Mouse (Mus musculus) liver, embryonic 11.5 days (tissue): ENCODE data around the gene Scn3a. TPM values are rescaled to one million over a fixed set of nuclear protein-coding genes. Genes with fewer than 3 reads are reported as not detected.

Source experiments
- ATAC-seq: fragments of 200-750 bp; cut with Nextera tagmentation; replicated peaks from 2 replicates; pipeline ENCODE4 v1.8.0; 2017; ENCODE audit warnings: moderate number of reproducible peaks, mild to moderate bottlenecking, moderate TSS enrichment, moderate library complexity; ENCODE audit not compliant: low FRiP score
- DNase-seq: peaks from one replicate; pipeline ENCODE4 v3.0.0-alpha.2; 2017; ENCODE audit warnings: low spot score
- H3K27ac ChIP-seq: fragments of 300-500 bp; sonication (generic); 2 replicates; pipeline ENCODE4 v1.5.1; 2014; ENCODE audit warnings: mild to moderate bottlenecking, low read depth, low read length, control low read depth
- H3K27me3 ChIP-seq: fragments of 300-500 bp; sonication (generic); replicated peaks from 2 replicates; pipeline ENCODE4 v1.6.1; 2014; ENCODE audit warnings: low read length, mixed read lengths; ENCODE audit not compliant: control insufficient read depth, insufficient read depth
- H3K36me3 ChIP-seq: fragments of 300-500 bp; sonication (generic); 2 replicates; pipeline ENCODE4 v1.6.1; 2014; ENCODE audit warnings: mild to moderate bottlenecking, low read length, moderate library complexity, mixed read lengths; ENCODE audit not compliant: control insufficient read depth, insufficient read depth
- H3K4me1 ChIP-seq: fragments of 300-500 bp; sonication (generic); replicated peaks from 2 replicates; pipeline ENCODE4 v1.6.1; 2014; ENCODE audit warnings: low read length, mixed read lengths; ENCODE audit not compliant: control insufficient read depth, insufficient read depth
- H3K4me2 ChIP-seq: fragments of 300-500 bp; sonication (generic); 2 replicates; pipeline ENCODE4 v1.6.1; 2014; ENCODE audit warnings: mild to moderate bottlenecking, control low read depth, moderate library complexity
- H3K4me3 ChIP-seq: fragments of 300-500 bp; sonication (generic); 2 replicates; pipeline ENCODE4 v1.5.1; 2014; ENCODE audit warnings: low read depth, low read length, control low read depth
- H3K9ac ChIP-seq: fragments of 300-500 bp; sonication (generic); 2 replicates; pipeline ENCODE4 v1.6.1; 2014; ENCODE audit warnings: low read depth, low read length, control low read depth
- H3K9me3 ChIP-seq: fragments of 300-500 bp; sonication (generic); 2 replicates; pipeline ENCODE4 v1.6.1; 2016; ENCODE audit warnings: low read length, inconsistent platforms, mixed read lengths; ENCODE audit not compliant: control insufficient read depth
- WGBS: fragments of 180-500 bp; shearing (Covaris S2); extraction: QIAGEN DNeasy Blood & Tissue Kit; methylation state at CpG from one replicate; pipeline ENCODE4 v1.1.7; 2014; 5-methylcytosine and 5-hydroxymethylcytosine counted together
- polyA plus RNA-seq: library from polyadenylated mRNA; unstranded; fragments of >200 nt; fragmentation: Nextera tagmentation; extraction: Ambion mirVana; gene quantifications from 2 replicates; pipeline ENCODE4 v1.2.1, GENCODE M21; 2014

Scn3a gene
- 0.08 and 0.31 TPM in 2 replicates for polyA plus RNA-seq

GRCm38 (mm10) chr2:65566793-65567787, at the start of gene Scn3a:
Gene Scn3a (minus strand): TSS chr2:65567627.
- no peak for DNase-seq
- H3K27me3 ChIP-seq: no peaks in the 10 kb centered on the region
- H3K27ac ChIP-seq: no peak within 1 kb of the TSS
- H3K4me3 ChIP-seq: no peak within 1 kb of the TSS
- WGBS: 29% methylated on average over 16 of the region's 16 CpGs
- no peaks in the 10 kb centered on the region for H3K9me3 ChIP-seq
- no peaks in the 10 kb centered on the region for H3K4me1 ChIP-seq
- H3K9ac ChIP-seq: no peak within 1 kb of the TSS
- H3K36me3 ChIP-seq: no peaks in the 10 kb centered on the region
- H3K4me2 ChIP-seq: no peak within 1 kb of the TSS
- ATAC-seq: no peak

GRCm38 (mm10) chr2:65611887-65612286, 44.5 kb upstream of the Scn3a start:
- no peaks in the 10 kb centered on the region for H3K27me3 ChIP-seq
- no peaks in the 10 kb centered on the region for H3K9me3 ChIP-seq
- no peaks in the 10 kb centered on the region for H3K4me1 ChIP-seq
- WGBS: 84% methylated on average over 4 of the region's 4 CpGs
- no peak overlapping the region for H3K4me2 ChIP-seq
- no peak overlapping the region for H3K4me3 ChIP-seq
- no peak for ATAC-seq
- no peak overlapping the region for H3K9ac ChIP-seq
- no peak for DNase-seq
- H3K27ac ChIP-seq: no peak overlapping the region
- no peaks in the 10 kb centered on the region for H3K36me3 ChIP-seq

DNA sequence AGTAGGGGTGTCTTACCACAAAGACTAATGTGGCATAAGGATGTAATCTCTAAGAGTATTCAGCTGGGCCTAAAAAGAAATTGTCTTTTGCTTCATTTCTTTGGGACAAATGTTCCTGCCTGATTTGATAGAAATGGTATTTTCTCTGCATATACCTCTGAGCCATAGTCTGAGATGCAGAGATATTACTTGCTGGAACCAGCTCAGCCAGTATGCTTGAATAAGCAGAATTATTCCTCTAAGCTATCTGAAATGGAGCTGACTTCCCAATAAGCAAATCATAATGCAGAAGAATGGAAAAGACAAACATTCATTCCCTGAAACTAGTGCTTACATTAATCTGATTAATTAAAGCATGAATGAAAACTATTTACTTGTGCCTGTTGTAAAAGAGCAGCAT, 40.4 kb upstream of the Scn3a start:
- H3K27ac ChIP-seq: no peak overlapping the region
- no peaks in the 10 kb centered on the region for H3K36me3 ChIP-seq
- no peak for ATAC-seq

DNA sequence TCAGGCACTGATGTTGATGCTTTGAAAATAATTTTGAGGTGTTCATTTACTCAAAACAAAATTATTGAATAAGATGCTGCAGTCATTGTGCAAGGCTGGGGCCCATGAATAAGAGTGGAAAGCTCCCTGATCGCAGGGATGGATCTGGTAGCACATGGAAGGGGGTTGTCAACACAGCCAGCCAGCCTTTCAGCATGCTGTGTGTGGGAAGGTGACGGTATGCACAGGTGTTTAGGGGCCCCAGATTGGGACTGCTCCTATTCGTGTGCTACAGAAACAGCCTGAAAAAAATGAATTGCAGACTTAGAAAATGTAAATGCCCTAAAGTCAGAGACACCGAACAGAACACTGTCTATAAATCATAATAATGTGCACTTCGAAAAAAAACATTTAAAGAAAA, 20.3 kb upstream of the Scn3a start:
- WGBS: 72% methylated on average over 5 of the region's 5 CpGs
- H3K36me3 ChIP-seq: no peaks in the 10 kb centered on the region
- no peak for ATAC-seq
- H3K4me1 ChIP-seq: no peaks in the 10 kb centered on the region
- no peak overlapping the region for H3K27ac ChIP-seq
- no peak overlapping the region for H3K4me3 ChIP-seq
- no peaks in the 10 kb centered on the region for H3K9me3 ChIP-seq
- no peaks in the 10 kb centered on the region for H3K27me3 ChIP-seq
- no peak overlapping the region for H3K9ac ChIP-seq
- no peak for DNase-seq
- no peak overlapping the region for H3K4me2 ChIP-seq

More for the DNA sequence above, 40.4 kb upstream of the Scn3a start:
- Histone ChIP-seq H3K9me3 (no peaks in the 10 kb centered on the region), H3K4me3 (no peak overlapping the region), H3K4me2 (no peak overlapping the region), H3K4me1 (no peaks in the 10 kb centered on the region), H3K27me3 (no peaks in the 10 kb centered on the region), H3K9ac (no peak overlapping the region)
- DNase-seq: no peak

DNA sequence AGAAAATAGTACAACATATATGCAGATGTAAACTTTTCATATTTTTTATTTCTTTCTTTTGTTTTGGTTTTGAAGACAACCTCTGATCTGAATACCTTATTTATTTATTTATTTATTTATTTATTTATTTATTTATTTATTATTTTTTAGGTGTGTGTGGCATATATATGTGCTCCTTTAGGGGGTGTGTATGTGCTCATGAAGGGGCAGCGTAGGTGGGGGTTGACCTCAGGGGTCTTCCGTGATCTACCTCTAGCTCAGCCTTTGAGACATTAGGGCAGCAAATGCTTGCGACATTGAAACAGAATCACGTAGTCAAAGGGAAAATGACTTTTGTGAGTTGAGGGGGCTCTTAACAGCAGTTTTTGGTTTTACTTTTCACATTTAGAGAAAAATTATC, 498 bp upstream of the Scn3a start:
- no peaks in the 10 kb centered on the region for H3K36me3 ChIP-seq
- WGBS: 86% methylated on average over 4 of the region's 4 CpGs
- H3K27ac ChIP-seq: no peak overlapping the region
- no peak overlapping the region for H3K4me2 ChIP-seq
- DNase-seq (no peak), ATAC-seq (no peak)
- H3K27me3 ChIP-seq: no peaks in the 10 kb centered on the region
- H3K9me3 ChIP-seq: no peaks in the 10 kb centered on the region
- no peaks in the 10 kb centered on the region for H3K4me1 ChIP-seq
- no peak overlapping the region for H3K4me3 ChIP-seq
- no peak overlapping the region for H3K9ac ChIP-seq

DNA sequence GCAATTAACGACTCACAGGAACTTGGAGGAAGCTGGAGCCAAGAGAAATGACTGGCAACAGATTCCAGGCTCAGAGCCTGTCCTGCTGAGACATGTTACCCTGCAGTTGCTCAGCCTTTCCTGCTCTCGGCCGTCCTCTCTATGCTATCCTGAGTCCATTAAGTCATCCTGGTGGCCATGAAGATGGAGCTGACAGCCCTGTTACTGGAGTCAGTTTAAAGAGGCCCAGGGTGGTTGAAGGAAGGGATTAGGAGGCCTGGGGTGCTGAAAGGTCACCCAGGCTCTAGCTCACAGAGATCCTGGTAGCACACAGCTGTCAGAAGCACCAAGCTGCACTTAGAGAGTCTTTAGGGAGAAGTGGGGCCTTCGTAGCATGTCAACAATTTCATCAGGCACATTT, 3.5 kb downstream of the Scn3a start:
- H3K9me3 ChIP-seq: no peaks in the 10 kb centered on the region
- DNase-seq: no peak
- WGBS: 51% methylated on average over 4 of the region's 4 CpGs

DNA sequence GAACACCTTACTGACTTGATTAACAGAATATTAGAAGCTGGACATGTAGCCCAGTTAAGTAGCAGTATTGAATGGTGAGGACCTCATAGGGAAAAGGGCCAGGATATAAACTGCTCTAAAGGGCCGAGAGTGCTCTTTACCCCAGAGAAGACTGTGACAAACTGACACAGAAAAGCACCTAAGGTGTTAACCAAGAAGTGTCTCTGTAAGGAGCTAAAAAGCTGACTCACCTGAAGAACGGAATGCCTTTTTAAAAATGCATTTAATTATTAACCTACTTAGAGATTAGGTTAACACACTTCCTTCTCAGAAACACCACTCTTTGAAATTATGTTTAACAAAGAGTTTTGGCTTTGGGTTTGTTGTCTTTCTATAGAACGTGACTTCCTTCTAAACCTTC, 9.7 kb downstream of the Scn3a start:
- no peak for DNase-seq
- Histone ChIP-seq H3K36me3 (no peaks in the 10 kb centered on the region), H3K27me3 (no peaks in the 10 kb centered on the region), H3K4me2 (no peak overlapping the region), H3K9me3 (no peaks in the 10 kb centered on the region), H3K4me1 (no peaks in the 10 kb centered on the region), H3K9ac (no peak overlapping the region), H3K4me3 (no peak overlapping the region), H3K27ac (no peak overlapping the region)
- 67% methylated on average over 3 of the region's 3 CpGs for WGBS
- ATAC-seq: no peak

More for the DNA sequence above, 3.5 kb downstream of the Scn3a start:
- no peak overlapping the region for H3K4me3 ChIP-seq
- no peak overlapping the region for H3K4me2 ChIP-seq
- no peak overlapping the region for H3K27ac ChIP-seq
- H3K27me3 ChIP-seq: no peaks in the 10 kb centered on the region
- ATAC-seq: no peak
- H3K36me3 ChIP-seq: no peaks in the 10 kb centered on the region
- H3K9ac ChIP-seq: no peak overlapping the region
- no peaks in the 10 kb centered on the region for H3K4me1 ChIP-seq

DNA sequence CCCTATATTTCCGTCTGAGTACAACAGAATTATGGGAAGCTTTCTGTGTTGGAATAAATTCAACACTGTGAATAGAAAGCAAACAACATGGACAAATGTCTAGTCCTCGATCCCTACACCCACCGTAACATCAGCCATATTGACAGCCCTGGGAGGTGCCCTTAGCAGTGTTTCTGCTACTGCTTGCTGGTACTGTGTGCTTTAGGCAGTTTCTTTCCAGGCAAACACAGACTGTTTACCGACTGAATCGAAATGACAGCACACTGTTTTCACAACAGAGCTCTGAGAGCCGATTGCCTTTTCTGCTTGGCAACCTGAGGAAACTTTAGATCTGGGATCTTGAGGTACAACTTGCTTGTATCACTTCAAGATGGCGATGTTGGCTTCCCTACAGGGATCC, 12.8 kb downstream of the Scn3a start:
- Histone ChIP-seq H3K36me3 (no peaks in the 10 kb centered on the region), H3K4me1 (no peaks in the 10 kb centered on the region), H3K9me3 (no peaks in the 10 kb centered on the region), H3K27me3 (no peaks in the 10 kb centered on the region), H3K27ac (no peak overlapping the region), H3K9ac (no peak overlapping the region), H3K4me2 (no peak overlapping the region), H3K4me3 (no peak overlapping the region)
- 68% methylated on average over 7 of the region's 7 CpGs for WGBS
- no peak for DNase-seq
- no peak for ATAC-seq

GRCm38 (mm10) chr2:65553473-65553872, 14.0 kb downstream of the Scn3a start:
- Histone ChIP-seq H3K9me3 (no peaks in the 10 kb centered on the region), H3K4me2 (no peak overlapping the region), H3K4me1 (no peaks in the 10 kb centered on the region), H3K4me3 (no peak overlapping the region), H3K9ac (no peak overlapping the region), H3K27me3 (no peaks in the 10 kb centered on the region), H3K36me3 (no peaks in the 10 kb centered on the region), H3K27ac (no peak overlapping the region)
- WGBS: 74% methylated on average over 3 of the region's 3 CpGs
- DNase-seq: no peak
- no peak for ATAC-seq
